ENCODE assay signal across 7 mouse cellular contexts in the genomic region with DNA sequence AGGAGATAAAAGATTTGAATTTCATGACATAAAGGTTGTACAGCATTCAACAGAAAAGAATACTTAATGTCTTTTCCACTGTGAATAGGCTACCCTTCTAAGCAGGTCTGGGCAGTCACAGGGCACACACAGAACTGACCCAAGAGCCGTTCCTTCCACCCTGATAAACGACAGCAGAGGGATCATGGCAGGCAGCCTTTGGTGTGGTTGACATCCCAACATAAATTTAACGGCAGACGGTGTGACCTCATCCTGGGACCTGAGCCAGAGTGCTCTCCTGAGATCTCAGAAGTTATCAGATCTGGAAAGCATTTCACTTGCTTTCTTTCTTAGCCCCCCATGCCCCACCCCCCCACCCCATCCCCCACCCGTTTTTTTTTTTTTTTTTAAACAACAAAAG.
A peak's percentile ranks its signal among the peaks of the same experiment; 100 is the strongest.
DNase-seq lines count a peak whose midpoint lies in the region; ATAC-seq lines count a peak whose summit lies in the region.

No protein-coding gene starts in this region.

- H3K9me3 ChIP-seq in forebrain, embryonic 15.5 days, result no peaks in the 10 kb centered on the region

- no peak overlapping the region for H3K4me2 ChIP-seq in forebrain, embryonic 15.5 days (replicated peaks)

- DNase-seq in 3T3-L1 (ENCODE audit: low read depth, low spot score) (peak; percentile 35), 416B (ENCODE audit: low read depth) (peak; percentile 47)
- peak; percentile 53 for DNase-seq in kidney, postnatal 14 days
- DNase-seq in layer of hippocampus, adult 11-12 months (ENCODE audit: low spot score), result no peak
- no peak for DNase-seq in thymus, postnatal 36 days
- DNase-seq in right cerebral cortex, postnatal 4 days, result no peak

- peaks cover 29% of the 10 kb centered on the region for H3K4me1 ChIP-seq in forebrain, embryonic 15.5 days

- H3K9ac ChIP-seq in forebrain, embryonic 15.5 days (replicated peaks), result no peak overlapping the region

- H3K36me3 ChIP-seq in forebrain, embryonic 15.5 days, result no peaks in the 10 kb centered on the region

- no peaks in the 10 kb centered on the region for H3K27me3 ChIP-seq in forebrain, embryonic 15.5 days

- 0 out of 2 replicates have a peak overlapping the region, but pooled peaks have one; percentile 20 for H3K27ac ChIP-seq in forebrain, embryonic 15.5 days (replicated peaks)

- no peak for ATAC-seq in forebrain, embryonic 15.5 days (replicated peaks)

- H3K4me3 ChIP-seq in forebrain, embryonic 15.5 days, result no peak overlapping the region

- 10% methylated on average over 5 of the region's 5 CpGs for WGBS in forebrain, embryonic 15.5 days

Comparison
In these comparisons a context has a peak if more than half of its experiments do, and no peak if none do; other contexts are left out.
1. DNase-seq: peak in 3T3-L1 (single experiment), 416B (single experiment) and kidney, postnatal 14 days (single experiment); none in layer of hippocampus, adult 11-12 months (single experiment), thymus, postnatal 36 days (0 of 2) and right cerebral cortex, postnatal 4 days (single experiment).